Mouse (Mus musculus) kidney, postnatal 25 days (tissue): ENCODE data around the gene Slc25a45.
"Not testable (repeated sequence)": the region's sequence is repeated elsewhere in the genome, so short reads cannot be mapped to it uniquely, and the experiment has no call there.

Source experiments
- DNase-seq, 2 experiments: peaks; one replicate each; pipeline ENCODE4 v3.0.0; 2021; ENCODE audit warnings: mixed read lengths in 2 of 2

Gene Slc25a45

GRCm38 (mm10) chr19:5862335-5863085, 15.1 kb upstream of the Slc25a45 start:
- DNase-seq: no peak

- DNase-seq: no peak
Measured at GRCm38 (mm10) chr19:5863776-5864175, 13.8 kb upstream of the Slc25a45 start.

- no peak for DNase-seq
Measured at GRCm38 (mm10) chr19:5864710-5865398, 12.8 kb upstream of the Slc25a45 start.

GRCm38 (mm10) chr19:5868096-5868495, 9.5 kb upstream of the Slc25a45 start:
- no peak for DNase-seq

- peak; percentile 39 to 64 for DNase-seq
Measured at GRCm38 (mm10) chr19:5871273-5871672, 6.3 kb upstream of the Slc25a45 start.

- DNase-seq: no peak
Measured at GRCm38 (mm10) chr19:5871683-5872082, 5.9 kb upstream of the Slc25a45 start.

GRCm38 (mm10) chr19:5872528-5872927, 5.1 kb upstream of the Slc25a45 start:
- DNase-seq: no peak

GRCm38 (mm10) chr19:5872931-5873556, 4.6 kb upstream of the Slc25a45 start:
- DNase-seq: no peak

GRCm38 (mm10) chr19:5874391-5874968, 3.1 kb upstream of the Slc25a45 start:
- DNase-seq: no peak

GRCm38 (mm10) chr19:5874969-5875480, 2.6 kb upstream of the Slc25a45 start, which contains the start of gene Frmd8:
TSS of gene Frmd8 (minus strand) at chr19:5875274.
- DNase-seq: peak; percentile 97 to 98

GRCm38 (mm10) chr19:5878362-5878722, 734 bp downstream of the Slc25a45 start:
- peak; percentile 91 to 94 for DNase-seq

GRCm38 (mm10) chr19:5878916-5879315, 1.3 kb downstream of the Slc25a45 start:
- peak in 1 of 2 experiments; percentile 55 for DNase-seq

- DNase-seq: no peak
Measured at GRCm38 (mm10) chr19:5879735-5880134, 2.1 kb downstream of the Slc25a45 start.

- peak; percentile 71 to 86 for DNase-seq
Measured at GRCm38 (mm10) chr19:5881155-5881554, 3.5 kb downstream of the Slc25a45 start.

GRCm38 (mm10) chr19:5882079-5882478, 4.5 kb downstream of the Slc25a45 start:
- DNase-seq: not testable (repeated sequence)

- DNase-seq: no peak
Measured at GRCm38 (mm10) chr19:5883935-5884334, 6.3 kb downstream of the Slc25a45 start.

GRCm38 (mm10) chr19:5885838-5886237, 8.2 kb downstream of the Slc25a45 start:
- peak in 1 of 2 experiments; percentile 51 for DNase-seq

- no peak for DNase-seq
Measured at GRCm38 (mm10) chr19:5887234-5887815, 9.7 kb downstream of the Slc25a45 start.

- no peak for DNase-seq
Measured at GRCm38 (mm10) chr19:5889211-5889610, 11.6 kb downstream of the Slc25a45 start.

- DNase-seq: no peak
Measured at GRCm38 (mm10) chr19:5891521-5892258, 14.1 kb downstream of the Slc25a45 start.

GRCm38 (mm10) chr19:5892262-5892661, 14.7 kb downstream of the Slc25a45 start:
- no peak for DNase-seq

- DNase-seq: no peak
Measured at GRCm38 (mm10) chr19:5892735-5893134, 15.1 kb downstream of the Slc25a45 start.
